Mouse (Mus musculus) erythroblast, embryonic 14.5 days (primary cell): ENCODE results near the gene Ppp1r1c. TPM values are rescaled to one million over a fixed set of nuclear protein-coding genes. Genes with fewer than 3 reads are reported as not detected.

Source experiments
- H3K27me3 ChIP-seq: 2 replicates; pipeline ENCODE4 v1.6.1; 2012; ENCODE audit warnings: inconsistent platforms; ENCODE audit not compliant: control insufficient read depth
- H3K36me3 ChIP-seq: 2 replicates; pipeline ENCODE4 v1.6.1; 2012; ENCODE audit warnings: mild to moderate bottlenecking, inconsistent platforms; ENCODE audit not compliant: control insufficient read depth
- H3K4me1 ChIP-seq: 2 replicates; pipeline ENCODE4 v1.6.1; 2012; ENCODE audit warnings: inconsistent platforms; ENCODE audit not compliant: control insufficient read depth
- H3K4me3 ChIP-seq: replicated peaks from 2 replicates; pipeline ENCODE3; 2012; ENCODE audit warnings: moderate library complexity, mild to moderate bottlenecking, inconsistent platforms
- H3K9me3 ChIP-seq: 2 replicates; pipeline ENCODE4 v1.6.1; 2012; ENCODE audit warnings: low read length, inconsistent platforms, mixed read lengths; ENCODE audit not compliant: control insufficient read depth
- GATA1 ChIP-seq: IDR thresholded peaks from 2 replicates; pipeline ENCODE4 v1.6.1; 2012; ENCODE audit warnings: low read length, inconsistent platforms, mixed read lengths
- TAL1 ChIP-seq: IDR thresholded peaks from 3 replicates; pipeline ENCODE4 v1.6.1; 2012; ENCODE audit warnings: low read length, inconsistent platforms, mixed read lengths
- polyA plus RNA-seq: library from polyadenylated mRNA; stranded (reverse); fragments of >175 nt; gene quantifications from 2 replicates; pipeline ENCODE4 v1.2.3, GENCODE M21; 2012

Ppp1r1c gene
- polyA plus RNA-seq, 1 experiment: not detected

GRCm38 (mm10) chr2:79770307-79770706 lies 62.7 kb downstream of the Ppp1r1c start:
- TF ChIP-seq GATA1 (no peak), TAL1 (no peak)
- H3K36me3 ChIP-seq: no peaks in the 10 kb centered on the region
- no peak overlapping the region for H3K4me3 ChIP-seq
- H3K27me3 ChIP-seq: no peaks in the 10 kb centered on the region; the same call in 1 of the 2 replicates
- no peaks in the 10 kb centered on the region for H3K9me3 ChIP-seq
- no peaks in the 10 kb centered on the region for H3K4me1 ChIP-seq

GRCm38 (mm10) chr2:79774372-79774771 lies 66.8 kb downstream of the Ppp1r1c start:
- no peak overlapping the region for H3K4me3 ChIP-seq
- H3K36me3 ChIP-seq: no peaks in the 10 kb centered on the region
- H3K4me1 ChIP-seq: no peaks in the 10 kb centered on the region
- H3K27me3 ChIP-seq: no peaks in the 10 kb centered on the region; the same call in 1 of the 2 replicates
- no peak for TF ChIP-seq TAL1
- no peak for TF ChIP-seq GATA1
- H3K9me3 ChIP-seq: no peaks in the 10 kb centered on the region

- H3K27me3 ChIP-seq: no peaks in the 10 kb centered on the region
- no peak for TF ChIP-seq TAL1
- no peak for TF ChIP-seq GATA1
- no peaks in the 10 kb centered on the region for H3K4me1 ChIP-seq
- H3K4me3 ChIP-seq: no peak overlapping the region
- H3K9me3 ChIP-seq: no peaks in the 10 kb centered on the region
- H3K36me3 ChIP-seq: no peaks in the 10 kb centered on the region
Observed at GRCm38 (mm10) chr2:79777801-79778200, 70.2 kb downstream of the Ppp1r1c start.

GRCm38 (mm10) chr2:79780772-79781171 lies 73.2 kb downstream of the Ppp1r1c start:
- Histone ChIP-seq H3K9me3 (no peaks in the 10 kb centered on the region), H3K4me1 (no peaks in the 10 kb centered on the region), H3K36me3 (no peaks in the 10 kb centered on the region), H3K4me3 (no peak overlapping the region), H3K27me3 (no peaks in the 10 kb centered on the region)
- no peak for TF ChIP-seq GATA1
- TF ChIP-seq TAL1: no peak

GRCm38 (mm10) chr2:79785541-79786134 lies 78.1 kb downstream of the Ppp1r1c start:
- H3K9me3 ChIP-seq: no peaks in the 10 kb centered on the region
- TF ChIP-seq GATA1: no peak
- TF ChIP-seq TAL1: no peak
- no peaks in the 10 kb centered on the region for H3K4me1 ChIP-seq
- no peaks in the 10 kb centered on the region for H3K27me3 ChIP-seq
- H3K36me3 ChIP-seq: no peaks in the 10 kb centered on the region
- no peak overlapping the region for H3K4me3 ChIP-seq

- no peak overlapping the region for H3K4me3 ChIP-seq
- H3K4me1 ChIP-seq: no peaks in the 10 kb centered on the region
- H3K36me3 ChIP-seq: no peaks in the 10 kb centered on the region
- no peaks in the 10 kb centered on the region for H3K9me3 ChIP-seq
- TF ChIP-seq GATA1: no peak
- TF ChIP-seq TAL1: no peak
- no peaks in the 10 kb centered on the region for H3K27me3 ChIP-seq
Observed at GRCm38 (mm10) chr2:79786467-79786866, 78.9 kb downstream of the Ppp1r1c start.

- H3K36me3 ChIP-seq: no peaks in the 10 kb centered on the region
- H3K9me3 ChIP-seq: no peaks in the 10 kb centered on the region
- TF ChIP-seq GATA1: no peak
- no peak for TF ChIP-seq TAL1
- H3K4me3 ChIP-seq: no peak overlapping the region
- no peaks in the 10 kb centered on the region for H3K4me1 ChIP-seq
- H3K27me3 ChIP-seq: no peaks in the 10 kb centered on the region
Observed at GRCm38 (mm10) chr2:79793186-79793585, 85.6 kb downstream of the Ppp1r1c start.

GRCm38 (mm10) chr2:79797444-79797843 lies 89.9 kb downstream of the Ppp1r1c start:
- TF ChIP-seq TAL1 (no peak), GATA1 (no peak)
- Histone ChIP-seq H3K27me3 (no peaks in the 10 kb centered on the region), H3K4me3 (no peak overlapping the region), H3K4me1 (no peaks in the 10 kb centered on the region), H3K36me3 (no peaks in the 10 kb centered on the region), H3K9me3 (no peaks in the 10 kb centered on the region)

GRCm38 (mm10) chr2:79798627-79799026 lies 91.0 kb downstream of the Ppp1r1c start:
- TF ChIP-seq TAL1: no peak
- TF ChIP-seq GATA1: no peak
- no peaks in the 10 kb centered on the region for H3K36me3 ChIP-seq
- H3K4me1 ChIP-seq: no peaks in the 10 kb centered on the region
- no peaks in the 10 kb centered on the region for H3K27me3 ChIP-seq
- no peak overlapping the region for H3K4me3 ChIP-seq
- H3K9me3 ChIP-seq: no peaks in the 10 kb centered on the region
